In the genomic region with DNA sequence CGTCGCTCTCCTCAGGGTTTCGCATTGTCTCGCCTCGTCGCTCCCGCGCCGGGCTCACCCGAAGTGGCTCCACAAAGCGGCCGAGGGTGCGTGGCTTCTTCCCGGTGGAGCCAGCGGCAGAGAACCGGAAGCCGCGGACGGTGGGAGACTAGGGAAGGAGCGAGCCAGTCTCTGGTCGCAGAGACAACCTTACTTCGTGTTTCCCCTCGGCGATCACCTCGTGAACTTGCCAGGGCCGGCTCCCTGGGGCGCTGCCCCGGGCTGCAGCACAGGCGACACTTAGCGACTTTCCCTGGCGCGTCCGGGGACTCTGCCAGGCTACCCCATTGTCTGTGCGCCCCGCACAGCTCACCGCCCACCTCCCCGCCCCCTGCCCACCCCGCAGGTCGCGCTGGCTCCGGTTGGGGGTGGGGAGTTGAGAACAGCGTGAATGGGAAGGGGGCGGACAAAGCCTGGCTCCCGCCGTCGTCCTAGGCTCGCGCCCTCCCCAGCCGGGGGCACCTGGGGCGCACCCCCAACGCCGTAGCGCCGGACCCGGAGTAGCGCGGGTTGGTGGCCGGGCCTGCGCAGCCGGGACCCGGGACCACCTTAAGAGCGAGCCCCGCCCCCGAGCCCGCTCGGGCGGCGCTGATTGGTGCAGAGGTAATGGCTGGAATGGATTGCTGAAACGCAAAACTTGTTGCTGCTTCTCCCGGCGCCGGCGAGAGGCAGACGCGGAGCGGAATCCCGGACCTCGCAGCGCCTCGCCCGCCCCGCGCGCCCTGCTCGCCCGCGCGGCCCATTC, we compare ENCODE assay signal across 9 mouse cellular contexts. TPM values are rescaled to one million over a fixed set of nuclear protein-coding genes. Genes with fewer than 3 reads are reported as not detected.
DNase-seq lines count a peak whose midpoint lies in the region; ATAC-seq and TF ChIP-seq lines count a peak whose summit lies in the region.
"Had no signal": no experiment of that assay in that cellular context is flagged by ENCODE, and none has a peak within 500 bp of the region (broad histone marks: within the 10 kb centered on the region; RNA-seq: fewer than 3 reads in every experiment).

Mn1 (plus strand) TSS at position 772 of the 784 bp plus-strand sequence.

- no peaks in the 10 kb centered on the region for H3K27me3 ChIP-seq in forebrain, embryonic 15.5 days
- peaks cover 68% of the 10 kb centered on the region for H3K27me3 ChIP-seq in liver, embryonic 14.5 days (ENCODE audit: control insufficient read depth, insufficient read depth, low read length)
- H3K27me3 ChIP-seq in neural tube, embryonic 15.5 days (replicated peaks) = peaks cover 11% of the 10 kb centered on the region
- H3K27me3 ChIP-seq in thymus, adult 2 months (ENCODE audit: control insufficient read depth, insufficient read depth, low read length) = peaks cover 22% of the 10 kb centered on the region; the same call in 1 of the 2 replicates

- H3K4me3 ChIP-seq in brown adipose tissue, adult 24 weeks (ENCODE audit: insufficient read depth, low read depth, low read length) = peak within 1 kb of the TSS; percentile 90
- H3K4me3 ChIP-seq in forebrain, embryonic 15.5 days = peak within 1 kb of the TSS; percentile 74
- peak within 1 kb of the TSS; percentile 49 to 51 for H3K4me3 ChIP-seq in liver, embryonic 14.5 days (ENCODE audit: insufficient read depth in 1 of 2, low read depth in 2 of 2, low read length in 2 of 2)
- H3K4me3 ChIP-seq in neural tube, embryonic 15.5 days (replicated peaks) = peak within 1 kb of the TSS; percentile 73
- H3K4me3 ChIP-seq in thymus, adult 2 months (ENCODE audit: control insufficient read depth, insufficient read depth, low read length) = peak within 1 kb of the TSS; percentile 56

- H3K9ac ChIP-seq in forebrain, embryonic 15.5 days (replicated peaks) = peak within 1 kb of the TSS; percentile 94
- H3K9ac ChIP-seq in liver, embryonic 14.5 days (replicated peaks) = no peak within 1 kb of the TSS
- H3K9ac ChIP-seq in neural tube, embryonic 15.5 days (replicated peaks) = peak within 1 kb of the TSS; percentile 74

- peaks cover 7% of the 10 kb centered on the region; the same call in 1 of the 2 replicates for H3K36me3 ChIP-seq in forebrain, embryonic 15.5 days
- no peaks in the 10 kb centered on the region for H3K36me3 ChIP-seq in liver, embryonic 14.5 days (replicated peaks; ENCODE audit: control insufficient read depth, insufficient read depth, low read depth)
- H3K36me3 ChIP-seq in neural tube, embryonic 15.5 days = no peaks in the 10 kb centered on the region
- H3K36me3 ChIP-seq in thymus, adult 2 months (ENCODE audit: control insufficient read depth, insufficient read depth, low read length) = no peaks in the 10 kb centered on the region

- no peak for TF ChIP-seq CTCF in liver, embryonic 14.5 days (IDR thresholded peaks at IDR 0.05; ENCODE audit: low read depth)
- TF ChIP-seq CTCF in thymus, adult 2 months (IDR thresholded peaks at IDR 0.05; ENCODE audit: borderline replicate concordance, control insufficient read depth, extremely low read depth, insufficient read depth, low read length, poor library complexity) = no peak

- H3K4me1 ChIP-seq in brown adipose tissue, adult 24 weeks (ENCODE audit: control insufficient read depth, insufficient read depth, insufficient read length, low read length) = peaks cover 6% of the 10 kb centered on the region; the same call in 1 of the 2 replicates
- H3K4me1 ChIP-seq in forebrain, embryonic 15.5 days = peaks cover 30% of the 10 kb centered on the region
- H3K4me1 ChIP-seq in liver, embryonic 14.5 days (replicated peaks; ENCODE audit: control insufficient read depth in 2 of 2, insufficient read depth in 2 of 2, low read length in 1 of 2) = no peaks in the 10 kb centered on the region
- H3K4me1 ChIP-seq in neural tube, embryonic 15.5 days = peaks cover 69% of the 10 kb centered on the region
- peaks cover 20% of the 10 kb centered on the region for H3K4me1 ChIP-seq in thymus, adult 2 months (replicated peaks; ENCODE audit: control insufficient read depth, insufficient read depth, low read length)

- intact Hi-C loops in heart, postnatal 10 days (cut with DNase I) = loop anchor here (1.0 to 10.0 kb wide), 5 partner anchors 50 to 658 kb away; no protein-coding TSS in a partner anchor

- ATAC-seq in forebrain, embryonic 15.5 days (replicated peaks) = peak; percentile 94
- peak; percentile 63 for ATAC-seq in liver, embryonic 14.5 days (ENCODE audit: insufficient read depth)
- ATAC-seq in neural tube, embryonic 15.5 days (ENCODE audit: low FRiP score) = peak; percentile 91

- peak; percentile 20 to 43 for DNase-seq in CD8-positive naive resting alpha-beta T cell, adult 2 months (ENCODE audit: low read depth in 2 of 2, low spot score in 2 of 2)
- DNase-seq in heart, postnatal 10 days = peak; percentile 93 to 95
- peak; percentile 91 to 95 for DNase-seq in kidney, postnatal 4 days
- DNase-seq in liver, embryonic 14.5 days (ENCODE audit: low read depth in 3 of 3, low spot score in 3 of 3) = peak in 1 of 3 experiments; percentile 17
- peak; percentile 77 for DNase-seq in thymus, adult 2 months

- TF ChIP-seq POLR2A in thymus, adult 2 months (IDR thresholded peaks at IDR 0.05; ENCODE audit: control insufficient read depth, extremely low read depth, insufficient read depth, low read length, poor library complexity) = no peak

- peak within 1 kb of the TSS; percentile 57 for H3K27ac ChIP-seq in brown adipose tissue, adult 24 weeks (replicated peaks; ENCODE audit: low read depth, low read length)
- peak within 1 kb of the TSS; percentile 97 for H3K27ac ChIP-seq in forebrain, embryonic 15.5 days (replicated peaks)
- no peak within 1 kb of the TSS for H3K27ac ChIP-seq in liver, embryonic 14.5 days
- peak within 1 kb of the TSS; percentile 83 for H3K27ac ChIP-seq in neural tube, embryonic 15.5 days (replicated peaks)
- H3K27ac ChIP-seq in thymus, adult 2 months (ENCODE audit: control insufficient read depth, insufficient read depth, low read length) = no peak within 1 kb of the TSS

- peak within 1 kb of the TSS; percentile 83 for H3K4me2 ChIP-seq in forebrain, embryonic 15.5 days (replicated peaks)
- H3K4me2 ChIP-seq in liver, embryonic 14.5 days (ENCODE audit: low read depth) = peak within 1 kb of the TSS; percentile 60
- peak within 1 kb of the TSS; percentile 97 for H3K4me2 ChIP-seq in neural tube, embryonic 15.5 days

- H3K9me3 ChIP-seq in forebrain, embryonic 15.5 days = no peaks in the 10 kb centered on the region
- no peaks in the 10 kb centered on the region for H3K9me3 ChIP-seq in liver, embryonic 14.5 days (ENCODE audit: control insufficient read depth, low read length)
- H3K9me3 ChIP-seq in neural tube, embryonic 15.5 days (replicated peaks) = no peaks in the 10 kb centered on the region

- TF ChIP-seq EP300 in liver, embryonic 14.5 days (IDR thresholded peaks at IDR 0.05; ENCODE audit: low read depth) = no peak

- WGBS in forebrain, embryonic 15.5 days = under 1% methylated on average over 88 of the region's 88 CpGs
- WGBS in liver, embryonic 14.5 days (ENCODE audit: insufficient replicate concordance) = under 1% methylated on average over 76 of the region's 88 CpGs
- WGBS in neural tube, embryonic 15.5 days = under 1% methylated on average over 87 of the region's 88 CpGs
- WGBS in thymus, adult 2 months = under 1% methylated on average over 88 of the region's 88 CpGs

RNA-seq across cellular contexts. Expression of gene Mn1, which starts in this region (rescaled TPM):
- 1.2 and 2.6 TPM in 2 replicates for polyA plus RNA-seq in brown adipose tissue, adult 24 weeks (2012; ENCODE audit: insufficient read depth, insufficient read length, missing spikeins)
- polyA plus RNA-seq in forebrain, embryonic 15.5 days (2015; fragmentation: Nextera tagmentation; extraction: Ambion mirVana) = 102 and 109 TPM in 2 replicates
- total RNA-seq in heart, postnatal 10 days (2021) = 10 to 100 TPM; 17.5 to 18.9 TPM
- 0.44 and 0.52 TPM in 2 replicates for polyA plus RNA-seq in liver, embryonic 14.5 days (2012; rRNA removed)
- polyA plus RNA-seq in liver, embryonic 14.5 days (2014; fragmentation: Nextera tagmentation; extraction: Ambion mirVana) = 0.81 and 0.99 TPM in 2 replicates
- polyA plus RNA-seq in neural tube, embryonic 15.5 days (2015; fragmentation: Nextera tagmentation; extraction: Ambion mirVana) = 15.2 and 18.3 TPM in 2 replicates
- 2.4 and 3.4 TPM in 2 replicates for polyA plus RNA-seq in thymus, adult 2 months (2012; rRNA removed)
- total RNA-seq: MEL had no signal

Comparison
In these comparisons a context has a peak if more than half of its experiments do, and no peak if none do; other contexts are left out.
1. Peak in ATAC-seq, H3K4me3 ChIP-seq and H3K4me2 ChIP-seq in liver, embryonic 14.5 days; RNA of the gene not detected or under 1 TPM.
2. H3K27ac ChIP-seq: peak in brown adipose tissue, adult 24 weeks (single experiment), forebrain, embryonic 15.5 days (single experiment) and neural tube, embryonic 15.5 days (single experiment); none in liver, embryonic 14.5 days (single experiment) and thymus, adult 2 months (single experiment).
3. Peak in every context shown above with its lines, with median percentiles within 50 percentile points of each other: H3K4me3 ChIP-seq, ATAC-seq and H3K4me2 ChIP-seq.